Mouse (Mus musculus): ENCODE data around the gene Atg4a.

GRCm38 (mm10) chrX:141149705-141150104 lies 193.0 kb downstream of the Atg4a start:
- TF ChIP-seq CTCF (IDR thresholded peaks at IDR 0.05; ENCODE audit: low read depth) (no peak), EP300 (optimal IDR thresholded peaks at IDR 0.05) (no peak)

All from stomach, postnatal 0 days (tissue).